Mouse (Mus musculus) lung, adult 2 months (tissue): ENCODE measurements at regions not wholly inside any gene's neighbourhood (a gene's known extent, or its start where the extent isn't known, plus 50 kb on each side); places are given as distances from the start of the nearest gene placed in this dataset.

ENCODE experiments used
- CTCF ChIP-seq: fragments of 200-500 bp; IDR thresholded peaks from 2 replicates; pipeline ENCODE4 v1.5.1; 2011; ENCODE audit warnings: mild to moderate bottlenecking, low read length, control low read depth; ENCODE audit not compliant: insufficient read depth
- POLR2A ChIP-seq: fragments of 200-500 bp; IDR thresholded peaks from 2 replicates; pipeline ENCODE4 v1.6.1; 2011; ENCODE audit warnings: low read depth, mild to moderate bottlenecking, control low read depth, low read length, borderline replicate concordance; ENCODE audit errors: extremely low read depth

DNA sequence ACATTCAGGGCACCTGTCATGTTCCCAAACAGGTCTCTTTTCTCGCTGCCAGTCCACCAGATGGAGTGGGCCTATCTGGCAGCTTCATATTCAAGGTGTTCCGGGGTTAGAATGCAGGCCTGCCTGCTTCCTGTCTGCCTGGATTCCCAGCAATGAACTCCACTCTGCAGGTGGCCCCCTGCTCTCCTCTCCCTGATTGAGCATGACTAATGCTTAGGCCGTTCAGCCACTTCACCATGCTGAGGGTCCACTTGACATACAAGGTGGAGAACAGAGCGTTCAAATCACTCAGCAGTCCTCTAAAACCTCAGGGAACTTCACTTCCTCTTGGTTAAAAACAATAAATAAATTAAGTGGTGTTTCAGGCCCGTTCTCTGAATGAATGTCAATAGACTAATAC is 112.1 kb upstream of the Ralgapa2 start:
- TF ChIP-seq CTCF: no peak
- TF ChIP-seq POLR2A: no peak
